Mouse (Mus musculus): ENCODE measurements at regions not wholly inside any gene's neighbourhood (a gene's known extent, or its start where the extent isn't known, plus 50 kb on each side); places are given as distances from the start of the nearest gene placed in this dataset.

DNA sequence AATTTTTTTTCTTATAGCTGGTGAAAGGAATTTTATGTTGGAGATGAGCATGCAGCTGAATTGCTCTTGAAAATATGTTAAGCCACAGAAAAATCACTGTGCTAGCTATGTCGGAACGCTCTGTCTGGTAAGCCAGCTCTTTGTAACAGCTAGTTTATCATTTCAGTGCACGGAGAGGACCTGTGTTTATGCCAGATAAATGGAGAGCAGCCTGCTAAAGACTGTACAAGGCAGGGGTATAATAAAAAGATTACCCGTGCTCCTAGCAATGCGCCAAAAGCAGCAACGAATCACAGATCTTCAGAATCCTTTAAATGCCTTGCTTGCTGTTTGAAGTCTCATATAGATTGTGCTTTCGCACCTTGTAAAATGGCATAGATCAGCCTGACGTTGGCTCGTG lies 232.2 kb upstream of the Daam1 start:
- TF ChIP-seq EP300 (IDR thresholded peaks at IDR 0.05; ENCODE audit: low read depth) (no peak), CTCF (IDR thresholded peaks at IDR 0.05; ENCODE audit: low read depth) (no peak)

Measured in liver, embryonic 14.5 days (tissue).